Mouse (Mus musculus) neural tube, embryonic 12.5 days (tissue): ENCODE data around the gene Ptprg. TPM values are rescaled to one million over a fixed set of nuclear protein-coding genes. Genes with fewer than 3 reads are reported as not detected.

Source experiments
- ATAC-seq: fragments of 200-750 bp; cut with Nextera tagmentation; 2 replicates; pipeline ENCODE4 v1.8.0; 2017; ENCODE audit warnings: low read depth, mild to moderate bottlenecking, moderate TSS enrichment, moderate library complexity; ENCODE audit not compliant: low FRiP score
- H3K27ac ChIP-seq: fragments of 300-500 bp; sonication (generic); 2 replicates; pipeline ENCODE4 v1.5.1; 2016
- H3K27me3 ChIP-seq: fragments of 300-500 bp; sonication (generic); replicated peaks from 2 replicates; pipeline ENCODE4 v1.6.1; 2016; ENCODE audit warnings: mild to moderate bottlenecking
- H3K36me3 ChIP-seq: fragments of 300-500 bp; sonication (generic); 2 replicates; pipeline ENCODE4 v1.6.1; 2016; ENCODE audit warnings: mild to moderate bottlenecking
- H3K4me1 ChIP-seq: fragments of 300-500 bp; sonication (generic); 2 replicates; pipeline ENCODE4 v1.6.1; 2016
- H3K4me2 ChIP-seq: fragments of 300-500 bp; sonication (generic); replicated peaks from 2 replicates; pipeline ENCODE4 v1.6.1; 2016; ENCODE audit warnings: mild to moderate bottlenecking
- H3K4me3 ChIP-seq: fragments of 300-500 bp; sonication (generic); 2 replicates; pipeline ENCODE4 v1.5.1; 2016
- H3K9ac ChIP-seq: fragments of 300-500 bp; sonication (generic); 2 replicates; pipeline ENCODE4 v1.6.1; 2016; ENCODE audit warnings: mild to moderate bottlenecking
- H3K9me3 ChIP-seq: fragments of 300-500 bp; sonication (generic); 2 replicates; pipeline ENCODE4 v1.6.1; 2016; ENCODE audit warnings: mild to moderate bottlenecking
- WGBS: fragments of 180-500 bp; shearing (Covaris S2); methylation state at CpG from one replicate; pipeline ENCODE4 v1.1.7; 2016; 5-methylcytosine and 5-hydroxymethylcytosine counted together
- polyA plus RNA-seq: library from polyadenylated mRNA; unstranded; fragments of >200 nt; fragmentation: Nextera tagmentation; extraction: Ambion mirVana; gene quantifications from 2 replicates; pipeline ENCODE4 v1.2.1, GENCODE M21; 2016

Ptprg gene
- polyA plus RNA-seq, 1 experiment from 2014 or later, result 41.8 TPM

- Histone ChIP-seq H3K4me1 (no peaks in the 10 kb centered on the region), H3K4me3 (no peak overlapping the region), H3K27me3 (no peaks in the 10 kb centered on the region), H3K27ac (no peak overlapping the region), H3K9ac (no peak overlapping the region), H3K9me3 (no peaks in the 10 kb centered on the region), H3K36me3 (no peaks in the 10 kb centered on the region), H3K4me2 (no peak overlapping the region)
- ATAC-seq, result no peak
- 90% methylated on average over 6 of the region's 6 CpGs for WGBS
Measured at GRCm38 (mm10) chr14:12114016-12114415, 560.7 kb downstream of the Ptprg start.

- Histone ChIP-seq H3K4me3 (no peak overlapping the region), H3K9ac (no peak overlapping the region), H3K27me3 (no peaks in the 10 kb centered on the region), H3K4me1 (no peaks in the 10 kb centered on the region), H3K36me3 (peaks cover 3% of the 10 kb centered on the region; the same call in 1 of the 2 replicates), H3K27ac (no peak overlapping the region), H3K9me3 (no peaks in the 10 kb centered on the region), H3K4me2 (no peak overlapping the region)
- 46% methylated on average over 8 of the region's 8 CpGs for WGBS
- no peak for ATAC-seq
Measured at GRCm38 (mm10) chr14:12119260-12119659, 565.9 kb downstream of the Ptprg start.

GRCm38 (mm10) chr14:12121906-12122305 is 568.6 kb downstream of the Ptprg start:
- Histone ChIP-seq H3K4me2 (no peak overlapping the region), H3K4me3 (no peak overlapping the region), H3K27me3 (no peaks in the 10 kb centered on the region), H3K9me3 (no peaks in the 10 kb centered on the region), H3K4me1 (no peaks in the 10 kb centered on the region), H3K27ac (no peak overlapping the region), H3K36me3 (peaks cover 3% of the 10 kb centered on the region; the same call in 1 of the 2 replicates), H3K9ac (no peak overlapping the region)
- WGBS, result 80% methylated on average over 7 of the region's 7 CpGs
- ATAC-seq, result no peak

GRCm38 (mm10) chr14:12124682-12125081 is 571.4 kb downstream of the Ptprg start:
- H3K9ac ChIP-seq, result no peak overlapping the region
- 87% methylated on average over 3 of the region's 3 CpGs for WGBS

GRCm38 (mm10) chr14:12127951-12128350 is 574.6 kb downstream of the Ptprg start:
- peaks cover 3% of the 10 kb centered on the region; the same call in 1 of the 2 replicates for H3K36me3 ChIP-seq
- H3K27me3 ChIP-seq, result no peaks in the 10 kb centered on the region
- no peak overlapping the region for H3K27ac ChIP-seq
- WGBS, result 88% methylated on average over 3 of the region's 3 CpGs
- H3K4me3 ChIP-seq, result no peak overlapping the region
- no peak for ATAC-seq
- no peaks in the 10 kb centered on the region for H3K4me1 ChIP-seq
- H3K9ac ChIP-seq, result no peak overlapping the region
- H3K4me2 ChIP-seq, result no peak overlapping the region
- no peaks in the 10 kb centered on the region for H3K9me3 ChIP-seq

More at GRCm38 (mm10) chr14:12124682-12125081, 571.4 kb downstream of the Ptprg start:
- Histone ChIP-seq H3K4me1 (no peaks in the 10 kb centered on the region), H3K27ac (no peak overlapping the region), H3K4me3 (no peak overlapping the region), H3K27me3 (no peaks in the 10 kb centered on the region), H3K9me3 (no peaks in the 10 kb centered on the region), H3K36me3 (peaks cover 3% of the 10 kb centered on the region; the same call in 1 of the 2 replicates), H3K4me2 (no peak overlapping the region)
- ATAC-seq, result no peak

GRCm38 (mm10) chr14:12132046-12132615 is 578.8 kb downstream of the Ptprg start:
- 83% methylated on average over 7 of the region's 7 CpGs for WGBS
- no peak overlapping the region for H3K27ac ChIP-seq
- no peaks in the 10 kb centered on the region for H3K4me1 ChIP-seq
- no peak overlapping the region for H3K9ac ChIP-seq
- H3K4me3 ChIP-seq, result no peak overlapping the region
- no peaks in the 10 kb centered on the region for H3K36me3 ChIP-seq
- no peaks in the 10 kb centered on the region for H3K9me3 ChIP-seq
- no peak overlapping the region for H3K4me2 ChIP-seq
- no peak for ATAC-seq
- H3K27me3 ChIP-seq, result no peaks in the 10 kb centered on the region

- Histone ChIP-seq H3K4me3 (no peak overlapping the region), H3K4me2 (no peak overlapping the region), H3K4me1 (no peaks in the 10 kb centered on the region), H3K9me3 (no peaks in the 10 kb centered on the region), H3K9ac (no peak overlapping the region), H3K27me3 (no peaks in the 10 kb centered on the region), H3K27ac (no peak overlapping the region), H3K36me3 (no peaks in the 10 kb centered on the region)
- WGBS, result 82% methylated on average over 3 of the region's 3 CpGs
- ATAC-seq, result no peak
Measured at GRCm38 (mm10) chr14:12133163-12133562, 579.8 kb downstream of the Ptprg start.

GRCm38 (mm10) chr14:12134504-12134903 is 581.2 kb downstream of the Ptprg start:
- H3K9ac ChIP-seq, result no peak overlapping the region
- H3K9me3 ChIP-seq, result no peaks in the 10 kb centered on the region
- no peaks in the 10 kb centered on the region for H3K36me3 ChIP-seq
- H3K27me3 ChIP-seq, result no peaks in the 10 kb centered on the region
- 92% methylated on average over 4 of the region's 4 CpGs for WGBS
- H3K4me3 ChIP-seq, result no peak overlapping the region
- no peak overlapping the region for H3K27ac ChIP-seq
- no peak overlapping the region for H3K4me2 ChIP-seq
- no peak for ATAC-seq
- no peaks in the 10 kb centered on the region for H3K4me1 ChIP-seq

GRCm38 (mm10) chr14:12136536-12136935 is 583.2 kb downstream of the Ptprg start:
- no peak overlapping the region for H3K27ac ChIP-seq
- no peak overlapping the region for H3K4me3 ChIP-seq
- WGBS, result 61% methylated on average over 4 of the region's 4 CpGs
- no peak for ATAC-seq
- no peaks in the 10 kb centered on the region for H3K27me3 ChIP-seq
- H3K9ac ChIP-seq, result no peak overlapping the region
- no peak overlapping the region for H3K4me2 ChIP-seq
- H3K36me3 ChIP-seq, result no peaks in the 10 kb centered on the region
- H3K4me1 ChIP-seq, result no peaks in the 10 kb centered on the region; the same call in 1 of the 2 replicates
- H3K9me3 ChIP-seq, result no peaks in the 10 kb centered on the region

GRCm38 (mm10) chr14:12139643-12140481 is 586.5 kb downstream of the Ptprg start:
- 46% methylated on average over 18 of the region's 18 CpGs for WGBS
- H3K27me3 ChIP-seq, result no peaks in the 10 kb centered on the region

GRCm38 (mm10) chr14:12143941-12144485 is 590.7 kb downstream of the Ptprg start:
- Histone ChIP-seq H3K36me3 (no peaks in the 10 kb centered on the region), H3K4me2 (no peak overlapping the region), H3K4me1 (no peaks in the 10 kb centered on the region; the same call in 1 of the 2 replicates), H3K4me3 (no peak overlapping the region), H3K27ac (no peak overlapping the region), H3K9ac (no peak overlapping the region), H3K27me3 (no peaks in the 10 kb centered on the region), H3K9me3 (no peaks in the 10 kb centered on the region)
- ATAC-seq, result no peak
- 46% methylated on average over 8 of the region's 8 CpGs for WGBS

More at GRCm38 (mm10) chr14:12139643-12140481, 586.5 kb downstream of the Ptprg start:
- Histone ChIP-seq H3K4me3 (no peak overlapping the region), H3K9me3 (no peaks in the 10 kb centered on the region), H3K4me2 (no peak overlapping the region; the same call in 1 of the 2 replicates), H3K4me1 (no peaks in the 10 kb centered on the region; the same call in 1 of the 2 replicates), H3K36me3 (no peaks in the 10 kb centered on the region), H3K9ac (no peak overlapping the region), H3K27ac (no peak overlapping the region)
- peak; percentile 67; the same call in 1 of the 2 replicates for ATAC-seq

- no peak for ATAC-seq
- Histone ChIP-seq H3K4me1 (no peaks in the 10 kb centered on the region), H3K4me2 (no peak overlapping the region), H3K27me3 (no peaks in the 10 kb centered on the region), H3K9me3 (no peaks in the 10 kb centered on the region), H3K27ac (no peak overlapping the region), H3K36me3 (no peaks in the 10 kb centered on the region), H3K9ac (no peak overlapping the region), H3K4me3 (no peak overlapping the region)
- 94% methylated on average over 3 of the region's 3 CpGs for WGBS
Measured at GRCm38 (mm10) chr14:12145919-12146318, 592.6 kb downstream of the Ptprg start.
